Mouse (Mus musculus): ENCODE data around the gene Gpr156.

The Gpr156 gene

GRCm38 (mm10) chr16:37916138-37916817, at the start of gene Gpr156:
Gene Gpr156, plus strand, starts transcription at chr16:37916496.
- peak; percentile 80 for DNase-seq (ENCODE audit: low read depth, low spot score)

- DNase-seq (ENCODE audit: low read depth, low spot score), result peak; percentile 90
Measured at GRCm38 (mm10) chr16:37867791-37868505, 48.3 kb upstream of the Gpr156 start, which contains the start of gene Lrrc58. Gene Lrrc58, plus strand, starts transcription at chr16:37868389.

- DNase-seq (ENCODE audit: low read depth, low spot score), result peak; percentile 58
Measured at GRCm38 (mm10) chr16:37868506-37869469, 47.5 kb upstream of the Gpr156 start.

- DNase-seq (ENCODE audit: low read depth, low spot score), result peak; percentile 41
Measured at GRCm38 (mm10) chr16:37869470-37870231, 46.6 kb upstream of the Gpr156 start.

GRCm38 (mm10) chr16:37871112-37871715, 45.1 kb upstream of the Gpr156 start:
- DNase-seq (ENCODE audit: low read depth, low spot score), result no peak

- DNase-seq (ENCODE audit: low read depth, low spot score), result no peak
Measured at GRCm38 (mm10) chr16:37874501-37875235, 41.6 kb upstream of the Gpr156 start.

GRCm38 (mm10) chr16:37877406-37877805, 38.9 kb upstream of the Gpr156 start:
- no peak for DNase-seq (ENCODE audit: low read depth, low spot score)

GRCm38 (mm10) chr16:37878951-37879505, 37.3 kb upstream of the Gpr156 start:
- DNase-seq (ENCODE audit: low read depth, low spot score), result peak; percentile 56

GRCm38 (mm10) chr16:37879750-37880419, 36.4 kb upstream of the Gpr156 start:
- DNase-seq (ENCODE audit: low read depth, low spot score), result no peak

GRCm38 (mm10) chr16:37881168-37881567, 35.1 kb upstream of the Gpr156 start:
- DNase-seq (ENCODE audit: low read depth, low spot score), result no peak

- DNase-seq (ENCODE audit: low read depth, low spot score), result no peak
Measured at GRCm38 (mm10) chr16:37888986-37889385, 27.3 kb upstream of the Gpr156 start.

GRCm38 (mm10) chr16:37892667-37893066, 23.6 kb upstream of the Gpr156 start:
- DNase-seq (ENCODE audit: low read depth, low spot score), result no peak

- no peak for DNase-seq (ENCODE audit: low read depth, low spot score)
Measured at GRCm38 (mm10) chr16:37893381-37893780, 22.9 kb upstream of the Gpr156 start.

GRCm38 (mm10) chr16:37893942-37894341, 22.4 kb upstream of the Gpr156 start:
- DNase-seq (ENCODE audit: low read depth, low spot score), result no peak

GRCm38 (mm10) chr16:37898790-37899189, 17.5 kb upstream of the Gpr156 start:
- DNase-seq (ENCODE audit: low read depth, low spot score), result no peak

GRCm38 (mm10) chr16:37899357-37899756, 16.9 kb upstream of the Gpr156 start:
- DNase-seq (ENCODE audit: low read depth, low spot score), result no peak

- DNase-seq (ENCODE audit: low read depth, low spot score), result no peak
Measured at GRCm38 (mm10) chr16:37901318-37901717, 15.0 kb upstream of the Gpr156 start.

- no peak for DNase-seq (ENCODE audit: low read depth, low spot score)
Measured at GRCm38 (mm10) chr16:37906456-37906855, 9.8 kb upstream of the Gpr156 start.

GRCm38 (mm10) chr16:37911086-37911485, 5.2 kb upstream of the Gpr156 start:
- no peak for DNase-seq (ENCODE audit: low read depth, low spot score)

Data from A20 (cell line).